Mouse (Mus musculus) right cerebral cortex, adult 18-20 months (tissue): ENCODE data around the gene Ccdc38.

Experiments
- DNase-seq: peaks from one replicate; pipeline ENCODE4 v3.0.0; 2022; ENCODE audit warnings: mixed read lengths

Ccdc38 gene

DNA sequence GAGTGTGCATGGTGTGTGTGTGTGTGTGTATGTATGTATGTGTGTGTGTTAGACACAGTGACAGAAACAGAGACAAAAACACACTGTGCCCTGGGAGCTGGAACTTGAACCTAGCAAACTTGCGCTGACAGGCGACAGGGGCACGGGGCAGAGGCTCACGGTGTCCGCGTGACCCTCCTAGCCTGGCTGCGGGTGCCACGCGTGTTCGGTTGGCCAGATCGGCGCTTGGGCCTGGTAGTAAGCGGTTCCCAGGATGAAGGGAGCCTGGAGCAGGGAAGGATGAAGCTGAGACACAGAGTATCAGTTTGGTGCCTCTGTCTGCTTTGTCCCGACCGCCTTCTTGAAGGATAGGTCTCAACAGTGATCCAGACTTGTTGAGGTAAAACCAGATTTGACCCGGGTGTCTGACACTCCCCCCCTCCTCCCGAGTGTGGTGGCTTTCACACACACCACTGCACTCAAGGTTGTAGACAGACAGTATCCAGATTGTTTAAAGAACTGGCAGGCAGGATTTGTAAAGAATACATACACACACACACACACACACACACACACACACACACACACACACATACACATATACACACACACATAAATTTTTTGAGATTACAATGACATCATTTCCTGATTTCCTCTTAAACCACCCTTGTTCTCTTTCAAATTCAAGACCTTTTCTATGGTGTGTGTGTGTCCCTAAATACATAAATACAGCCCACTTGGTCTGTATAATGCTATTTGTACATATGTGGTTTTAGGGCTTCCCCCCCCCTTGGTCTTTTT is at the start of gene Ccdc38:
TSS of gene Ccdc38 (plus strand) at position 202 of the 780 bp plus-strand sequence.
- no peak for DNase-seq

- no peak for DNase-seq
Observed at GRCm38 (mm10) chr10:93500864-93501263, 39.6 kb upstream of the Ccdc38 start.

DNA sequence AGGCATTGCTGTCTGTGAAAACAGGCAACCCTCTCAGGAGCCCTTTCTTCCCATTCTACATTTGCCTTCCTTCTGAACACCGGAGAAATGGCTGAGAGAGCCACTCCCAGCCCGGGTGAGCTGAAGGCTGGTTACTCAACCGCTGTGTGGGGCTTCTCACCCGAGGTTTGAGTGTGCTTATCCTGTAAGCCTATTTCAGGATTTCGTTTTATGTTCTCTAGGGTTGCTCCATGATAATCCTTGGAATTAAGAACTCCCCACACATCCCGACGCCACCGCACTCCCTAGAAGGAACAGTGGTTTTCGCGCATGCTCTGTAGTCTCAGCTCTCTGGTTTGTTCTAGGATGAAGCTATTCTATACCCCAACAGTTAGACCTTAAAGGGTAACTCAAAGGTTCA is 39.1 kb upstream of the Ccdc38 start:
- no peak for DNase-seq

DNA sequence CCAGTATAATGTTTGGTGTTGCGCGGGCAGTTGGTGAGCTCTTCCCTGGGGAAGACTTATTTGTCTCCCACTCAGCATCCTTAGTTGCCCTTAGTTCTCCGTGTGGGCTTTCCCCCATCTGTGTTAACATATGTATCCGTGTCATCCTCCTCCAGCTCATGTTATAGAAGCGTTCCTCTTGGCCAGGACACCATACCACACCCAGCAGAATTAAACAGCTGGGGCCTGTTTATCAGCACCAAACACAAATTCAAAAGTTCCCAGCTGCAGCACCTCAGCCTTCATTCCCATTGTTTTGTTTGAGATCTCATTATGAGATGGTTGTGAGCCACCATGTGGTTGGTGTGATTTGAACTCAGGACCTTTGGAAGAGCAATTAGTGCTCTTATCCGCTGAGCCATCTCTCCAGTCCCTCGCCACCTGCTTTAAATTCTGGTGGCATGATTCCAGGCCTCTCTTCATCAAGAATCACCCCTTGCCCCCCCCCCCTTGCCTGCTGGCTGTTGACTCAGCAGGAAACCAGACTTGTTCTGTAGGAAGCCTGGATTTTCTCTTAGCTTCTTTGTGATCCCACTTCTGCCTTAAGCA is 32.0 kb upstream of the Ccdc38 start:
- no peak for DNase-seq

GRCm38 (mm10) chr10:93509532-93510153 is 30.8 kb upstream of the Ccdc38 start:
- no peak for DNase-seq

GRCm38 (mm10) chr10:93515419-93515818 is 25.0 kb upstream of the Ccdc38 start:
- no peak for DNase-seq

DNA sequence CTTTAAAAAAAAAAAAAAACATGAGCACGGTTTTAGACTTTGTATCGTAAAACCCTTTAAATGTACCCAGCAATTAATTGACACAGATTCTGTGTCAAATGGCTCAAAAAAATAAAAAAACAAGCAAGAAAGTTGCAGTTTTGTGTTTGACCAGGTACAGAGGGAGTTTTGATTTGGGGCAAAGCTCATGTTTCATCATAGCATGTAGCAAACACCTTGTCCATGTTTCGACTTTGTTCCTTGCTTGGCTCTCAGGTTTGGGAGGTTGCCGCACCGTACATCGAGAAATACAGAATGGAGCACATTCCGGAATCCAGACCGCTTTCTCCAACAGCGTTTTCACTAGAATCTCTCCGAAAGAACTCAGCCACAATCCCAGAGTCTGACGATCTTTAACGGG is 24.5 kb upstream of the Ccdc38 start:
- no peak for DNase-seq

GRCm38 (mm10) chr10:93517754-93518153 is 22.7 kb upstream of the Ccdc38 start:
- DNase-seq: no peak

DNA sequence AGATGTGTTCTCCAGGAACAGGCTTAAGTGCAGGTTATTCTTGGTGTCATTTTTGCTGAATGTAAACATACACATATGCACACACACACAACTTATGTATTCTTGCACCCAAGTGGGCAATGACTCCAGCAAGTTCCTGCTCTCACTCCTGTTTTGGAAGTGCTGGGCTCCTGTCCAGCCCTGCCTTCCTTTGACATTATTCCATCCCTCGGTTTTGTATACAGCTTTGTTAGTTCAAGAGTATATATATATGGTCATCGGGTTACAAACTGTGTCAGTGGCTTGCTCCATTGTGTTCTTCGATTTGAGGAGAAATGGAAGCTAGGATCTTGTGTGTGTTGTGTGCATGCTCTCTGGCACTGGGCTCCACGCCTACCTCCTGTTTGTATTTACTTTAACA is 22.2 kb upstream of the Ccdc38 start:
- no peak for DNase-seq

- DNase-seq: no peak
Observed at GRCm38 (mm10) chr10:93518620-93519019, 21.8 kb upstream of the Ccdc38 start.

- no peak for DNase-seq
Observed at GRCm38 (mm10) chr10:93519159-93519558, 21.3 kb upstream of the Ccdc38 start.

DNA sequence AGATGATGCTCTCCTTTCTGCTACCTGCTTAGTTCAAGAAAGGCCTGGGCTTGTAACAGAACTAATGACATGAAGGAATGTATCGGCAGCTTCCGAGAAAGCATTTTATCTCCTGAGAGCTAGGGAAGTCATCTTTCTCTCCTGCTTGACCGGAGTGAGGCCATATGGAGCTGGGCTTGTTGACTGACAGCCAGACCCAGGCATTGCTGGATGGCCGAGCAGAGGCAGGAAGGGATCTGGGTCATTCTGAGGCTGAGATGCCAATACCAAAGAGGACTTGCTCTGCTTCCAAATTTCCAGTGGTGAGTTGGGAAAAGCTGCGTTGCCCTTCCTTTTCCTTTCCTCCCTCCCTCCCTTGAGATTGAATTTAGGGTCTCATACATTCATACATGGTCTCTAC is 20.7 kb upstream of the Ccdc38 start:
- DNase-seq: no peak

DNA sequence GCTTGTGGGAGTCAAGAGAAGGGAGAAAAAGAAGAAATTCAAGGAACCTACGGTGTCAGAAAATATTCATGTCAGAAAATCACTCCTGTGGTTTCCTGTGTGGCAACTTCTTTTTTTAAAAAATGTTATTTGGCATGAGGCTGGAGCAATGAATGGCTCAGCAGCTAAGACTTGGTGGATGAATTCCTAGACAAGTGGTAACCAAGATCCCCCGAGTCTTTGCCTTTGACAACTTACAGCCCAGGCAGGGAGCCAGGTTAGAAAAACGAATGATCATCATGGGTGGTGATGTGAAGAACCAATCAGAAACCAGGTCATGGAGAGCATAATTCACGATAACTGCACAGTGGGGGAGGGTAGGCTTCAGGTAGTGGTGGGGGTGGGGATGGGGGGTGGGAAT is 19.4 kb upstream of the Ccdc38 start:
- no peak for DNase-seq

GRCm38 (mm10) chr10:93525329-93525728 is 15.1 kb upstream of the Ccdc38 start:
- no peak for DNase-seq

DNA sequence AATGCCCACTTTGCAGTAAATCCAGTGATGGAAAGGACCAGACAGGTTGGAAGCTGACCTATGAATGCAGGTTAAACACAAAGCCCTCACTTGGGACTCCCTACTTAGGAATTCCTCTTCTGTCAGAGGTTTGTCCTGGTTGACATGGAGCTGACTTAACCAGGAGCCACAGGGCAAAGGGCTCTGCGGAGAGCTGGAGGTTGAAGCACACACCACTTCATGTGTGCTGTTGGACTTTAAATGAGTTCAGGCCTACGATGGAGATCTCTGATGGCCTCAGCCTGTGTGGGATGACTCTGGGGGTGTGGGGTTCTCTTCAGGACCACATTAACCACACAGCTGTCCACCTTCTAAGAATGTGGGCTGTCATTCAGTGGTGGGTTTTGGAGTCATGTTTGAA is 2.1 kb upstream of the Ccdc38 start:
- no peak for DNase-seq

GRCm38 (mm10) chr10:93538818-93539217 is 1.6 kb upstream of the Ccdc38 start:
- no peak for DNase-seq

GRCm38 (mm10) chr10:93539775-93540430 is 529 bp upstream of the Ccdc38 start, which contains the start of gene Amdhd1:
Gene Amdhd1, minus strand, starts transcription at chr10:93540033.
- DNase-seq: peak; percentile 69

DNA sequence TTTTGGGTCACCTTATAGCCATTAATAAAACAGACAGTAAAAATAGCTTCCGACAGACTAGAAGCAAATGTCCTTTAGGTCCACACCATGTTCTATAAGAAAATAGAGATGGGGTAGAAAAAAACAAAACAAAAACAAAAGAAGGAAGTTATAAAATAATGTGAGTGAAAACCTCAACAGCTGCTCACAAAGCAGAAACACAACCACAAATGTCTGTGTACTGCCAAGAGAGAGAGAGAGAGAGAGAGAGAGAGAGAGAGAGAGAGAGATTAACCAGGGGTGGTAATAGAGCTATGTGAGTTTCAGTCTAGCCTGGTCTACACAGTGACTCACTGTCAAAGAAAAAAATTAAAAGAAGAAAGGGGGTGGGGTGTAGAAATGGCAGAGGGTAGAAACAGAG is 1.2 kb downstream of the Ccdc38 start:
- DNase-seq: no peak

DNA sequence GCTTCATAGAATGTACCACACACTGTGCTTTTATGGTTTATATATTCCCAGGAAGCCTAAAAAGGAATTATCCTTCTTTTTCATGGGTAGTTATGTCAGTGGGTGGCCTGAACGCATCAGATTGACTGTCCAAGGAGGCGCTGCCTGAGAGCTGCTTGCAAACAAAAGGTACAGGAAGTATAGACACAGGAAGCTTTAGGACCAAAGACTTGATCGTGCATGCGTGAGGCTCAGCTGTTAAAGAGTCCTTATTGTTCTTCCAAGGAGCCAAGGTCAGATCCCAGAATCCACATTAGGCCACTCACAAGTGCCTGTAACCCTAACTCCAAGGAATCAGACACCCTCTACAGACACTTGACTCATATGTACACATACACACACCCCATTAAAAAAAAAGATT is 1.9 kb downstream of the Ccdc38 start:
- no peak for DNase-seq

DNA sequence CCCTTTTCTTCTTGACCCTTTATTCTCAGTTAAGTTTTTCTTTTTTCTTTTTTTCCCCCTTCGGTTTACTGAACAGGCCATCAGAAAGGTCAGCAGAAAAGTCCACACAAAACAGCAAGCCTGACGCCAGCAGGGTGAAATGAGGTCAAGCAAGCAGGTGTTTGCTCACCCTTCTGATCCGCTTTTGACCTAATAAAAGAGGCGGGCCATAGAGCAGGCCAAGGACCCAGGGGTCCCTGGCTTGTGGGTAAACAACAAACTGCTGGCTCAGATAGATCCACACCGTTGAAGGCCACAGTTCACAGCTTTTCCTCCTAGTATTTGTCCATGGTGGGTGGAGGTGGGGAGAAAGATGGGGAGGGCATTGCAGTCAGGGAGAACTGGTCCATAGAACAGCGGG is 2.7 kb downstream of the Ccdc38 start:
- no peak for DNase-seq

GRCm38 (mm10) chr10:93544172-93544571 is 3.7 kb downstream of the Ccdc38 start:
- no peak for DNase-seq

- no peak for DNase-seq
Observed at GRCm38 (mm10) chr10:93547741-93548270, 7.4 kb downstream of the Ccdc38 start.

DNA sequence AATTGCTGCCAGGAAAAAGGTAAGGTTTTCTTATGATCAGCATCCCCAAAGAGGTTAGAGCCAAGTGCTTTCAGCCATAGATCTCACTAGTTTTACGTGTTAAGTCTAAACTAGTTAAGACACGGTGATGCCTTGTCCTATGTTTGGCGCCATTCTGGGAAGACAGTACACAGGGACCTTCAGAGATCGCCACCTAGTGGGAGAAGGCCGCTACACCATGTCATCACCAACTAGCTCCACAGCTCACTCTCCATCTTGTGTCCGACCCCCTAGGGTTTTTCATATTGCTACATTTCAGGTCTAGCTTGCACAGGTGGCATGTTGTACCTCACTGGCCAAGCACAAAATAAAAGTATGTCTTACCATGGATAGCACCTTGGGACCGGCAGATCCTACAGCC is 8.6 kb downstream of the Ccdc38 start:
- peak; percentile 72 for DNase-seq
